Mouse (Mus musculus): ENCODE data around the gene Dlg2. TPM values are rescaled to one million over a fixed set of nuclear protein-coding genes. Genes with fewer than 3 reads are reported as not detected.

Gene Dlg2
- polyA plus RNA-seq, 1 experiment from 2014 or later = 1.4 TPM

DNA sequence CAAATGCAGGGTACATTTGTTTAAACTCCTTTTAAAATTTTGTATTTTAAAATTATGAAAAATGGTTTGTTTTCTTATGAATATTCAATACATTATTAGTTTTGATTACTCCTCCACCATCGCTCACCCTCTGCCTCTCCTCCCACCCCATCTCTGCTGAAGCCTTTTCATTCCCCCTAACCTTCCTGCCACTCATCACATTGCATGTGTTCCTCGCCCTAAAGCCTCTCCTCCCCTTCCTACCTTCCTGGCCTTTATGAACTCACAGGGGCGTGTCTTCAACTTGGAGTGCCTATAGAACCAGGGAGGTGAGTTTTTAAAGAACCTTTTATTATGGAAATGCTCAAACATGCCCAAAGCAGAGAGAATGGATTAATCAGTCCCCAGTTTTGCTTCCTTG lies 921.4 kb downstream of the Dlg2 start:
- Histone ChIP-seq H3K27me3 (no peaks in the 10 kb centered on the region), H3K9ac (no peak overlapping the region), H3K4me2 (no peak overlapping the region), H3K27ac (no peak overlapping the region), H3K36me3 (no peaks in the 10 kb centered on the region), H3K9me3 (replicated peaks) (no peaks in the 10 kb centered on the region), H3K4me1 (no peaks in the 10 kb centered on the region), H3K4me3 (replicated peaks) (no peak overlapping the region)
- 39% methylated on average over 3 of the region's 3 CpGs for WGBS
- ATAC-seq (replicated peaks; ENCODE audit: low FRiP score) = no peak

DNA sequence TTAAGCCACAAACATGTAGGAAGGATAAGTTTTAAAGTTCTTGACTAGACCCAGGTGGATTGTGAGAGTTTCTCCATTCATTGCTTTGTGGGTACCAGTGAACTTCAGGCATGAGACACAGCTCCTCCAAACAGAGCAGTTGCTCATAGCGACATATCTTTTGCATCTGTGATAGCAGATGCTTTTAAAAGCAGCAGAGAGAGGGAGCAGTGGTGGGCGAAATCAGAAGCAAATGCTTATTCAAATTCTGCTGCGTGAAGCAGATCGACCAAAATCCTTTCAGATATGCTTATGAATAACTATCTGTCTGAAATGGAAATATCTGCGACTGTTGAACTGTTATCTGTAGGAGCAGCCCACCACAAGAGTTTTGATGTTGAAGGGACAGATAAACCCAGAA lies 935.6 kb downstream of the Dlg2 start:
- 87% methylated on average over 5 of the region's 5 CpGs for WGBS
- no peak for ATAC-seq (replicated peaks; ENCODE audit: low FRiP score)
- no peaks in the 10 kb centered on the region for H3K27me3 ChIP-seq
- H3K9ac ChIP-seq = no peak overlapping the region
- no peaks in the 10 kb centered on the region for H3K9me3 ChIP-seq (replicated peaks)
- no peak overlapping the region for H3K4me2 ChIP-seq
- H3K4me3 ChIP-seq (replicated peaks) = no peak overlapping the region
- H3K36me3 ChIP-seq = no peaks in the 10 kb centered on the region
- no peaks in the 10 kb centered on the region for H3K4me1 ChIP-seq
- no peak overlapping the region for H3K27ac ChIP-seq

DNA sequence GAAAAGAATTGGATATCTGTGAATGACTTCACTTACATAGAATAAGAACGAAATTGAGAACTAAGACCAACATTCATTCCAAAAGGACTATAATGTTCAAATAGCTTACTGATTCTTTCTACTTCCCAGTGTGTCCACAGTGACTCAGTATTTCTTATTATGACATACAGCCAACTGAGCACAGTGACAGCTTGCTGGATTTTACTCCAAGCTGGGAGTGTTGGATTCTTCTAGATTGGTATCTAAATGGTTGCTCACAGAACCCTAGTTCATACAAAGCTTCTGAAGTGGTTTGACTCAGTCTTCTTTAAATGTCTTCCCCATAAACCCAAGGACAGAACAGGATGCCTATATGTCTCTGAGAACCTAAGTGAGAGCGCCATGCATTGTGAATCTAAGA lies 937.7 kb downstream of the Dlg2 start:
- Histone ChIP-seq H3K27me3 (no peaks in the 10 kb centered on the region), H3K4me2 (no peak overlapping the region), H3K4me1 (no peaks in the 10 kb centered on the region), H3K4me3 (replicated peaks) (no peak overlapping the region), H3K27ac (no peak overlapping the region), H3K9ac (no peak overlapping the region), H3K36me3 (no peaks in the 10 kb centered on the region), H3K9me3 (replicated peaks) (no peaks in the 10 kb centered on the region)
- WGBS = 77% methylated on average over 2 of the region's 2 CpGs
- no peak for ATAC-seq (replicated peaks; ENCODE audit: low FRiP score)

DNA sequence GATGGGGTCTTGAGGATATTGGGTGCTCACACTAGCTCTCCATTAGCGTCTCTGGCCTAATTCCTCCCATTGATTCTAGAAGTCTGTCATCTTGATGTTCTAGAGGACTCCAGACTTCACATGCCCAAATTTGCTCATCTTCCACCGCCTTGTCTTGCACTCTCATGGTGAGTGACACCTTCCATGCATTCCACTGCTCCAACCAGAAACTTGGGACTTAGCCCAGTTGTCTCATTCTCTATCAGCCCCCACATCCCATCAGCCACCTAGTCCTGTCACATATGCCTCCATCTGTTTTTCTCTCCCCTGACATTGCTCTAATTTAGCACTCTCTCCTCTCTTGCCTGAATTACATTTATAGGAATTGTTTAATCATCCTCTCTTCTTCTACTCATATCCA lies 938.3 kb downstream of the Dlg2 start:
- no peak overlapping the region for H3K4me2 ChIP-seq
- no peak overlapping the region for H3K27ac ChIP-seq
- H3K36me3 ChIP-seq = no peaks in the 10 kb centered on the region
- H3K27me3 ChIP-seq = no peaks in the 10 kb centered on the region
- H3K9ac ChIP-seq = no peak overlapping the region
- H3K9me3 ChIP-seq (replicated peaks) = no peaks in the 10 kb centered on the region
- no peak for ATAC-seq (replicated peaks; ENCODE audit: low FRiP score)
- no peak overlapping the region for H3K4me3 ChIP-seq (replicated peaks)
- no peaks in the 10 kb centered on the region for H3K4me1 ChIP-seq
- 77% methylated on average over 2 of the region's 2 CpGs for WGBS

DNA sequence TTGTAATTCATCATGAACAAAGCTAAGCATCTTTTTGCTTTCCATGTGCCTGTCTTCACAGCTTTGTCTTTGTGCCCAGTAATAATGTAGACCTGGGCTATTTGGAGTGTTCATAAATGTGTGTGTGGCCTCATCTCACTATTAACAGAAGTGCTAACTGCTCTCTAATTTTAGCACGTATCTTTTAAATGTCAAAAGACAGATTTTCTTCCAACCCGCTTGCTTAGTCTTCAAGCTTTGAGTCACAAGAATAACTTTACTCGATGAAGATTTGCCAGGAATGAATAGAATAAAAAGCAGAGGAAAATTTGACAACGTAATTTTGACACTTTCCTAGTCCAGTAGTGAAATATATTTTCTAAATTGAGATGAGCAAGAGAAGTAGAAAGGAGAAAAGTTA lies 943.7 kb downstream of the Dlg2 start:
- H3K27ac ChIP-seq = no peak overlapping the region
- no peak for ATAC-seq (replicated peaks; ENCODE audit: low FRiP score)
- H3K4me1 ChIP-seq = no peaks in the 10 kb centered on the region
- H3K9ac ChIP-seq = no peak overlapping the region
- H3K27me3 ChIP-seq = no peaks in the 10 kb centered on the region
- H3K36me3 ChIP-seq = no peaks in the 10 kb centered on the region
- no peaks in the 10 kb centered on the region for H3K9me3 ChIP-seq (replicated peaks)
- H3K4me3 ChIP-seq (replicated peaks) = no peak overlapping the region
- no peak overlapping the region for H3K4me2 ChIP-seq
- WGBS = 85% methylated on average over 4 of the region's 4 CpGs

DNA sequence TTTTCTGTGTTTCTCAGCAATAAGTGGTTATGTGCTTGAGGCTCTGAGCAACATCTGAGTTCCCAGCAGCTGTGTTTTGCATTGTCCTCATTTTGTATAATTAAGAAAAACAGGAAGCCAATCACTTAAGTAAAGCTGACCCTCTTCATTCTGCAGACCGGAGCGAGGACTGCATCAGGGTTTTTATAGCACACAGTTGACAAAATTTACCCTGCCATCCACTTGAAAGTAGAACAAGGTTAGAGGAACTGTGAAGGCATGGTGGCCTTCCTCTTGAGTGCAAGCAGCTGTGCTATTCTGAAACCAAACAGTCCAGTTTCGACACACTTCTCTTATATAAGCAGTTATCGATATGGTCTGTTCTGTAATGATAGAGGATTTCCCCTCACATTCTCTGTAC lies 947.3 kb downstream of the Dlg2 start:
- Histone ChIP-seq H3K9me3 (replicated peaks) (no peaks in the 10 kb centered on the region), H3K27ac (no peak overlapping the region), H3K4me1 (no peaks in the 10 kb centered on the region), H3K4me3 (replicated peaks) (no peak overlapping the region), H3K9ac (no peak overlapping the region), H3K4me2 (no peak overlapping the region), H3K27me3 (no peaks in the 10 kb centered on the region), H3K36me3 (no peaks in the 10 kb centered on the region)
- WGBS = 54% methylated on average over 4 of the region's 4 CpGs
- ATAC-seq (replicated peaks; ENCODE audit: low FRiP score) = no peak

DNA sequence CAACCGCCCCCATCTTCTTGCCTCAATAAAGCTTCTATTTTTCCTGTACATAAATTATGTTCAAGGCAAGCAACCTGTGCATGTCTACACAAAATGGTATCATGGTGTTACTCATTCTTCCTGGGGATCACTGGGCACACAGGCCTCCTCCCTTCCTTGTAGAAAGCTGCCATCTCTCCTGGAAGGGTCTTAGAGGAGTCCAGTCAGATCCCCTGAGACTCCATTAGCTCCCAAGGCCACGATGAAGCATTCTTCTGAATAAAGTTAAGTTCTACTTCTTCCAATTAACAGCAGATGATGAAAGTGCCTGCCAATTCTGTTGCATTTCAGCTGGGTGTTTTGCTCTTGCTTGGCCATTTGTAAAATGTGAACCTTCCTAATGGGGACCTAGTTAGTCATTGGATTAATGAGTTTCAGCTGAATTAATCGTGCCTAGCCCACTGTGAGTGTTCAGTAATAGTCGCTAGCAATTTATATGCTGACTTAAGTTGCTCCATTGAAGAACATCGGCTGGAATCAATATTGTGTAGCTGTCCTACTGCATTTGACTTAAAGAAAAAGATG lies 953.3 kb downstream of the Dlg2 start:
- H3K9ac ChIP-seq = no peak overlapping the region
- ATAC-seq (replicated peaks; ENCODE audit: low FRiP score) = no peak
- H3K9me3 ChIP-seq (replicated peaks) = no peaks in the 10 kb centered on the region
- H3K27ac ChIP-seq = no peak overlapping the region
- no peak overlapping the region for H3K4me3 ChIP-seq (replicated peaks)
- no peaks in the 10 kb centered on the region for H3K27me3 ChIP-seq
- 69% methylated on average over 5 of the region's 5 CpGs for WGBS
- H3K4me2 ChIP-seq = no peak overlapping the region
- H3K4me1 ChIP-seq = no peaks in the 10 kb centered on the region
- H3K36me3 ChIP-seq = no peaks in the 10 kb centered on the region

DNA sequence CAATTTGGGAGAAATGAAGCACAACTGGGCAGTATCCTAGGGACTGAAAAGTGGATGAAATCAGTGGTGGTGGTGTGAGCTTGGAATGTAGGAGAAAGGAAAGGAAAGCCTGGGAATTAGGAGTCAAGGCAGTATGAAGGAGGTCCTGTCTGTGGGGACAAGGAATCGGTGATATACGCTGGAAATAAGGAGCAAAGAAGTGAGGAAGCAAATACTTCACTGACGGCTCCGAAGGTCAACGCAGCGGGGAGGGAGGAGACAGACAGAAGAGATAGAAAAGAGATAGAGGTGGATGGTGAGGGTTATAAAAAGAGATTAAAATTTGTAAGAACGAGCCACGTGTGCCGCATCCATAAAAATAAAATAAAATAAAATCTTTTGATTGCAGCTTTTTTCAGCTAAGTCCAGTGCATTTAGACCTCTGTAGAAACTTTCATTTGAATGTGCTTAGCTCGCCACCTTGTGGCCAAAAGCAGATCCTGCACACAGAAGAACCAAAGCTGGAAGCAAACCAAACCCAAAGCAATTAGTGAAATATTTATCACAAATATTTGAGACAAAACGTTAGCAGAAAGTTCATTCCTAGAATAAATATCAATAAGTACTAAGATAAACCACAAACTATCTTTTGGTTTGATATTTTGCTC lies 955.2 kb downstream of the Dlg2 start:
- H3K9me3 ChIP-seq (replicated peaks) = no peaks in the 10 kb centered on the region
- H3K4me2 ChIP-seq = no peak overlapping the region
- H3K9ac ChIP-seq = no peak overlapping the region
- no peaks in the 10 kb centered on the region for H3K4me1 ChIP-seq
- no peak for ATAC-seq (replicated peaks; ENCODE audit: low FRiP score)
- no peaks in the 10 kb centered on the region for H3K27me3 ChIP-seq
- H3K27ac ChIP-seq = no peak overlapping the region
- H3K36me3 ChIP-seq = no peaks in the 10 kb centered on the region
- 34% methylated on average over 11 of the region's 11 CpGs for WGBS
- H3K4me3 ChIP-seq (replicated peaks) = no peak overlapping the region

DNA sequence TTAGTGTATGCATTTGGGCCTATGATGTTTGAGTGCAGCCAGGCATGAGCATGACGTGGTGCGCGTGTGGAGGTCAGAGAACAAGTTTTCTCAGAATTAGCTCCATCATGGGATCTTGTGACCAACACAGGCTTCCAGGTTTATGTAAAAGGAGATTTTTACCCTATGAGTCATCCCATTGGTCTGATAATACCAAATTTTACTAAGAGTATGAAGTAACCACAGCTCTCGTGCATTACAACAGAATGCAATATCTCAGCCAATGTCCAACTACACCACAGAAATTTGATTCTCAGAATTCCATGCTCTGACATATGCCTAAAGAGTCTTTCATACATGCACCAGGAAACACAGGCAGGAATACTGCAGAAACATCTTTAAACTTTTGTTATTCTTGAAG lies 956.1 kb downstream of the Dlg2 start:
- Histone ChIP-seq H3K9ac (no peak overlapping the region), H3K4me2 (no peak overlapping the region), H3K9me3 (replicated peaks) (no peaks in the 10 kb centered on the region), H3K4me1 (no peaks in the 10 kb centered on the region), H3K27ac (no peak overlapping the region), H3K4me3 (replicated peaks) (no peak overlapping the region), H3K36me3 (no peaks in the 10 kb centered on the region), H3K27me3 (no peaks in the 10 kb centered on the region)
- 87% methylated on average over 4 of the region's 4 CpGs for WGBS
- ATAC-seq (replicated peaks; ENCODE audit: low FRiP score) = no peak

DNA sequence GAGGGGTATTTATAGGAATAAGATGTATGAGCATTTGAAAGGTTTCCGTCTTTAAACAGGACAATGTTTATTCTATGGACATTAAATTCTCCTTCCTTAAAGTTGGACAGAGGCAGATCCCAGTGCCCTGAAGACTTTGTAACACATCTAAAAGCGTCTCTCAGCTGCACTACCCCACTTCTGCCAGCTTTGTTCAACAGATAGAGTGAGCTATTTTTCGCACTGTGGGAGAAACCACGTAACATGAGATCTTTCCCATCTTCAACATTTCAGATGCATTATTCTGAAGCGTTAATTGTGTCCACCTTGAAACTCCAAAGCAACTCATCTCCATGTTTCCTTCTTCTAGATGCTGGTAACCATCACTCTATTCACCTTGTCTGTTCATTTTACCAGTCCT lies 958.3 kb downstream of the Dlg2 start:
- Histone ChIP-seq H3K4me3 (replicated peaks) (no peak overlapping the region), H3K27me3 (no peaks in the 10 kb centered on the region), H3K36me3 (no peaks in the 10 kb centered on the region), H3K9me3 (replicated peaks) (no peaks in the 10 kb centered on the region), H3K4me1 (no peaks in the 10 kb centered on the region), H3K9ac (no peak overlapping the region), H3K4me2 (no peak overlapping the region), H3K27ac (no peak overlapping the region)
- ATAC-seq (replicated peaks; ENCODE audit: low FRiP score) = no peak
- 83% methylated on average over 5 of the region's 5 CpGs for WGBS

DNA sequence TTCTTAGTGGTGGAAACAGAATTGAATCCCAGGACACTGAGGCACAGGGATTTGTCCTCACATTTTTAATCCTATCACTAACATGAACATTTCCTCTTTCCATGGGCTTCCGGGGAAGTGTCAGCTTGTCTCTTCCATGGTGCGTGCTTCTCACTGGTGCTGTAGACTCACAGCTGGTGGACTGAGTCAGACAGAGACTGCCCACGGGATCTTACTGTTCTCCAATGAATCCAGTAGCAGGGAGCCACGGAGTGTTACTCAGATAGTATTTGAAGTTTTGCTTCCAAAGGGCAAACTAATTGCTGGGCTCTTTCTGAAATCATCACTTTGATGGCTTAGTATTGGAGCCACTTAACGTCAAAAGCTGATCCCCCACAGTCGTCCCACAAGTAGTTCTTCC lies 963.9 kb downstream of the Dlg2 start:
- no peak for ATAC-seq (replicated peaks; ENCODE audit: low FRiP score)
- WGBS = 83% methylated on average over 6 of the region's 6 CpGs
- Histone ChIP-seq H3K36me3 (no peaks in the 10 kb centered on the region), H3K4me1 (no peaks in the 10 kb centered on the region), H3K9ac (no peak overlapping the region), H3K9me3 (replicated peaks) (no peaks in the 10 kb centered on the region), H3K4me2 (no peak overlapping the region), H3K4me3 (replicated peaks) (no peak overlapping the region), H3K27me3 (no peaks in the 10 kb centered on the region), H3K27ac (no peak overlapping the region)

DNA sequence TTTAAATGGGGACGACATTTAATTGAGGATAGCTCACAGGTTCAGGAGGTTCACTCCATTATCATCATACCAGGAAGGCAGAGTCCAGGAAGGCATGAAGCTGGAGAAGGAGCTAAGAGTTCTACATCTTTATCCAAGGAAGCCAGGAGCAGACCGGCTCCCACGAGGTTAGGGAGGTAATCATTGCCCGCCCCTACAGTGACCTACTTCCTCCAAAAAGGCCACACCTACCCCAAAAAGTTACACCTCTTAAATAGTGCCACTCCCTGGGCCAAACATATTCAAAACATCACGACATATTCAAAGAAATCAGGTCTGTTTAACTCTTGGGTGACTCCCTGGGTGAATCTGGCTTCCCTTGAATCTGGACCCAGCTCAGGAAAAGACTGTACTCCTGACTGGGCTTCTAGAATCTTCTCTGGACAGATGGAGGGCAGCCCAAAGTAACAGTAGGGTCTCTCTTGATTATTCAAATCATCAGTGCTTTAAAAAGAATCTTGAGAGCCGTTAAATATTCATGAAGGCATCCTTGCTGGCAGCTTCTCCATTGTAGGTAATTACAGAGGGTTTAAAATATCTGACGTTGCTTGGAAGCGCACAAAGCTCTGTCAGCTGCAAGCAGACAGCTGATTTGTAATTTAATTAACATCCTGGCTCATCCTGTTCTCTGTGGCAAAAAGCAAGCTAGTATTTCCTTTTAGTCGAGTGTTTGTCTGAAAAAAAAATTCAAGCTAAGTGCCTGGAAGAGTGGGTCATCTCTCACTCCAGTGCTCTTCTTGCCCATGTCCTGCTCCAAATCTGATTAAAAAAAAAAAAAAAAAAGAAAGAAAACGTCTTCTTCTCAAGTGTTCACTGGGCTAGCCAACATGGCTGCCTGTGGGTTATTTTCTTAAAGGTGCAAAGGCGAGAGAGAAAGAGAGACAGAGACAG lies 966.2 kb downstream of the Dlg2 start:
- Histone ChIP-seq H3K27me3 (no peaks in the 10 kb centered on the region), H3K4me2 (no peak overlapping the region), H3K27ac (no peak overlapping the region), H3K36me3 (no peaks in the 10 kb centered on the region), H3K9me3 (replicated peaks) (no peaks in the 10 kb centered on the region), H3K4me1 (no peaks in the 10 kb centered on the region), H3K4me3 (replicated peaks) (no peak overlapping the region), H3K9ac (no peak overlapping the region)
- no peak for ATAC-seq (replicated peaks; ENCODE audit: low FRiP score)
- 67% methylated on average over 11 of the region's 11 CpGs for WGBS

Measured in kidney, embryonic 15.5 days (tissue).